Mouse (Mus musculus): ENCODE measurements around the gene Bcl6. TPM values are rescaled to one million over a fixed set of nuclear protein-coding genes. Genes with fewer than 3 reads are reported as not detected.

Bcl6 gene
- polyA plus RNA-seq, 2 experiments: 0.19 to 0.63 TPM

GRCm38 (mm10) chr16:23962401-23962800, 26.3 kb downstream of the Bcl6 start:
- WGBS (ENCODE audit: insufficient replicate concordance): 57% methylated on average over 2 of the region's 2 CpGs
- Histone ChIP-seq H3K27me3 (ENCODE audit: control insufficient read depth, insufficient read depth, low read length) (no peaks in the 10 kb centered on the region), H3K4me3 (ENCODE audit: insufficient read depth in 1 of 2, low read depth in 2 of 2, low read length in 2 of 2) (no peak overlapping the region), H3K4me2 (ENCODE audit: low read depth) (no peak overlapping the region), H3K9ac (replicated peaks) (no peak overlapping the region), H3K36me3 (replicated peaks; ENCODE audit: control insufficient read depth, insufficient read depth, low read depth) (no peaks in the 10 kb centered on the region), H3K9me3 (ENCODE audit: control insufficient read depth, low read length) (no peaks in the 10 kb centered on the region), H3K4me1 (replicated peaks; ENCODE audit: control insufficient read depth in 2 of 2, insufficient read depth in 2 of 2, low read length in 1 of 2) (no peaks in the 10 kb centered on the region), H3K27ac (no peak overlapping the region)
- TF ChIP-seq EP300 (IDR thresholded peaks at IDR 0.05; ENCODE audit: low read depth) (no peak), CTCF (IDR thresholded peaks at IDR 0.05; ENCODE audit: low read depth) (peak; percentile 53)
- DNase-seq (ENCODE audit: low read depth in 3 of 3, low spot score in 3 of 3) (no peak), ATAC-seq (ENCODE audit: insufficient read depth) (no peak)

GRCm38 (mm10) chr16:23958938-23959337, 29.7 kb downstream of the Bcl6 start:
- no peak overlapping the region for H3K9ac ChIP-seq (replicated peaks)
- H3K27ac ChIP-seq: no peak overlapping the region
- H3K4me3 ChIP-seq (ENCODE audit: insufficient read depth in 1 of 2, low read depth in 2 of 2, low read length in 2 of 2): no peak overlapping the region
- no peaks in the 10 kb centered on the region for H3K27me3 ChIP-seq (ENCODE audit: control insufficient read depth, insufficient read depth, low read length)
- no peak overlapping the region for H3K4me2 ChIP-seq (ENCODE audit: low read depth)
- no peaks in the 10 kb centered on the region for H3K36me3 ChIP-seq (replicated peaks; ENCODE audit: control insufficient read depth, insufficient read depth, low read depth)
- H3K4me1 ChIP-seq (replicated peaks; ENCODE audit: control insufficient read depth in 2 of 2, insufficient read depth in 2 of 2, low read length in 1 of 2): no peaks in the 10 kb centered on the region
- H3K9me3 ChIP-seq (ENCODE audit: control insufficient read depth, low read length): no peaks in the 10 kb centered on the region
- DNase-seq (ENCODE audit: low read depth in 3 of 3, low spot score in 3 of 3) (no peak), ATAC-seq (ENCODE audit: insufficient read depth) (no peak)
- no peak for TF ChIP-seq CTCF (IDR thresholded peaks at IDR 0.05; ENCODE audit: low read depth)
- no peak for TF ChIP-seq EP300 (IDR thresholded peaks at IDR 0.05; ENCODE audit: low read depth)

- no peaks in the 10 kb centered on the region for H3K9me3 ChIP-seq (ENCODE audit: control insufficient read depth, low read length)
- no peak for DNase-seq (ENCODE audit: low read depth in 3 of 3, low spot score in 3 of 3)
- no peak for ATAC-seq (ENCODE audit: insufficient read depth)
- H3K4me3 ChIP-seq (ENCODE audit: insufficient read depth in 1 of 2, low read depth in 2 of 2, low read length in 2 of 2): no peak overlapping the region
- no peaks in the 10 kb centered on the region for H3K27me3 ChIP-seq (ENCODE audit: control insufficient read depth, insufficient read depth, low read length)
- no peak overlapping the region for H3K9ac ChIP-seq (replicated peaks)
- no peak overlapping the region for H3K27ac ChIP-seq
- no peaks in the 10 kb centered on the region for H3K36me3 ChIP-seq (replicated peaks; ENCODE audit: control insufficient read depth, insufficient read depth, low read depth)
- TF ChIP-seq CTCF (IDR thresholded peaks at IDR 0.05; ENCODE audit: low read depth) (no peak), EP300 (IDR thresholded peaks at IDR 0.05; ENCODE audit: low read depth) (no peak)
- no peaks in the 10 kb centered on the region for H3K4me1 ChIP-seq (replicated peaks; ENCODE audit: control insufficient read depth in 2 of 2, insufficient read depth in 2 of 2, low read length in 1 of 2)
- 6% methylated on average over 1 of the region's 1 CpGs for WGBS (ENCODE audit: insufficient replicate concordance)
- no peak overlapping the region for H3K4me2 ChIP-seq (ENCODE audit: low read depth)
These were observed 34.7 kb downstream of the Bcl6 start for GRCm38 (mm10) chr16:23953959-23954260.

DNA sequence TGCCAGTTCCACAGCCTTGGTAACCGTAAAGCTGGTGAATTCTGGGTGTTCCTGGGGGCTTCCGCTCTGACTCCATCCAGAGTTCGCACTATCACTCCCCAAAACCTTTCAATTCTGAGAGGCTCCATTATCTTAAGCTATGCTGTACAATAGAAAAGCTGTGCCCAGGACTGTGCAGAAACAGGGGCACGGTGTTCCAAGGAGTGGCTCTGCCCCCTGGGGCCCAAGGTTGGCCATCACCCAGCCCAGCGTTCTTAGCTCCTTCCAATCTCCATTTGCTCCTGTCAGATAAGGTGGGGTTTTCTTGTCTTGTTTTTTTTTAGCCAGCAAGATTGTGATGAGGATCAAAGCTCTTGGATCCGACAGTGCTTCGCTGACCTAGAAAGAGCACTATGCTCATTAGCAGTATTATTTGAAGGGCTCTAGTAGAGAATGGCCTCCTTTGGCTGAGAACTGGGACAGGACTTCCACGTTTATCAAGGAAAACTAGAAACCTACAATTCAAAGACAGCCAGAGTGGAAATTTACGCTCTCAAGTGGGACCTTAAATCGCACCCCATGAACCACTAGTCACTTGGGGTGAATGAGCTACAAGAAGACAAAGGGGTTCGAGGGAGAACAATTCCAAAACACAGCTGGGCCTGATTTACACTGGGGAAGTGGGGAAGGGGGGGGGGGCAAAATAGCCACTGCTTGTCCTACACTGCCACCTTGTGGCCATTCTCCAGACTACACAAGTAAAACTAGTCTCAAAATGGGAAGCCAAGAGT, 35.3 kb downstream of the Bcl6 start:
- no peak overlapping the region for H3K27ac ChIP-seq
- no peak overlapping the region for H3K4me2 ChIP-seq (ENCODE audit: low read depth)
- no peaks in the 10 kb centered on the region for H3K9me3 ChIP-seq (ENCODE audit: control insufficient read depth, low read length)
- ATAC-seq (ENCODE audit: insufficient read depth): no peak
- DNase-seq (ENCODE audit: low read depth in 3 of 3, low spot score in 3 of 3): no peak
- TF ChIP-seq CTCF (IDR thresholded peaks at IDR 0.05; ENCODE audit: low read depth) (peak; percentile 69), EP300 (IDR thresholded peaks at IDR 0.05; ENCODE audit: low read depth) (no peak)
- H3K36me3 ChIP-seq (replicated peaks; ENCODE audit: control insufficient read depth, insufficient read depth, low read depth): no peaks in the 10 kb centered on the region
- WGBS (ENCODE audit: insufficient replicate concordance): 40% methylated on average over 11 of the region's 11 CpGs
- H3K9ac ChIP-seq (replicated peaks): no peak overlapping the region
- no peaks in the 10 kb centered on the region for H3K4me1 ChIP-seq (replicated peaks; ENCODE audit: control insufficient read depth in 2 of 2, insufficient read depth in 2 of 2, low read length in 1 of 2)
- H3K4me3 ChIP-seq (ENCODE audit: insufficient read depth in 1 of 2, low read depth in 2 of 2, low read length in 2 of 2): no peak overlapping the region
- H3K27me3 ChIP-seq (ENCODE audit: control insufficient read depth, insufficient read depth, low read length): no peaks in the 10 kb centered on the region

- Histone ChIP-seq H3K36me3 (replicated peaks; ENCODE audit: control insufficient read depth, insufficient read depth, low read depth) (no peaks in the 10 kb centered on the region), H3K27me3 (ENCODE audit: control insufficient read depth, insufficient read depth, low read length) (no peaks in the 10 kb centered on the region), H3K4me3 (ENCODE audit: insufficient read depth in 1 of 2, low read depth in 2 of 2, low read length in 2 of 2) (no peak overlapping the region), H3K4me1 (replicated peaks; ENCODE audit: control insufficient read depth in 2 of 2, insufficient read depth in 2 of 2, low read length in 1 of 2) (no peaks in the 10 kb centered on the region), H3K9ac (replicated peaks) (no peak overlapping the region), H3K9me3 (ENCODE audit: control insufficient read depth, low read length) (no peaks in the 10 kb centered on the region), H3K27ac (no peak overlapping the region), H3K4me2 (ENCODE audit: low read depth) (no peak overlapping the region)
- TF ChIP-seq EP300 (IDR thresholded peaks at IDR 0.05; ENCODE audit: low read depth) (no peak), CTCF (IDR thresholded peaks at IDR 0.05; ENCODE audit: low read depth) (0 out of 2 replicates have a peak, but pooled peaks have one; percentile 5)
- no peak for ATAC-seq (ENCODE audit: insufficient read depth)
- no peak for DNase-seq (ENCODE audit: low read depth in 3 of 3, low spot score in 3 of 3)
- WGBS (ENCODE audit: insufficient replicate concordance): 46% methylated on average over 4 of the region's 4 CpGs
These were observed 36.4 kb downstream of the Bcl6 start for GRCm38 (mm10) chr16:23952101-23952727.

All from liver, embryonic 14.5 days (tissue).